Mouse (Mus musculus): ENCODE results near the gene Spaca7.
"Not testable (repeated sequence)": the region's sequence is repeated elsewhere in the genome, so short reads cannot be mapped to it uniquely, and the experiment has no call there.

The Spaca7 gene

DNA sequence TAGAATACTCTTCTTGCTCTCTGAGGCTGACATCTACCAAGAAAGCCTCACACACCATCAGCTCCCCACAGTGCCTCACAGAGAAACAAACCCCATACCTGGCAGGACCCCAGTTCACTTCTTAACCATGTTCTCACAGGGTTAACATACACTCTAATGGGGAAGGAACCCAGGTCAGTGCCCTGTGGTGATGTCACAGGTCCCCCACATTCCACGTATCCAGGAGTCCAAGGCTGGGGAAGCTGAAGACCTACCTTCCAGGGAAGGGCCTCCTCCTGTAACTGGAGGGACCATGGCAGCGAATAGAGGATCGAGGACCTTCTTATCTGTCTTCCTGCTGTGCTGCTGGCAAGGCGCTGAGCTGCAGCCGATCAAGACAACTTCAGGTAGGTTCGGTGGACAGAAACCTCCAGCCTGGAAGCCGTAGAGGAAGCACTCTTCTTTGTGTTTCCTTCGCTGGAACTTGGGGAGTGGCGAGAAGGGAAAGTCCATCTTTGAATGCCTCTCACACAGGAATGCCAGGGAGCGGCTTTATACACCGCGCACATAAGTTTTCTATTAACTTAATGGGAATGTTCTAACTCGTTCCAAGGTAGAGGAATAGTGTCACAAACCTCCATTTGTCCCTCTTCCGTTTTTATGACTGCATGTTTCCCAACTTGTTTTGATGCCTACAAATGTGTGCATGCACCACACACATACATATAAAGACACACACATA is at the start of gene Spaca7:
Spaca7 (plus strand) TSS at position 216 of the 721 bp plus-strand sequence.
- DNase-seq (ENCODE audit: low spot score), result no peak

DNA sequence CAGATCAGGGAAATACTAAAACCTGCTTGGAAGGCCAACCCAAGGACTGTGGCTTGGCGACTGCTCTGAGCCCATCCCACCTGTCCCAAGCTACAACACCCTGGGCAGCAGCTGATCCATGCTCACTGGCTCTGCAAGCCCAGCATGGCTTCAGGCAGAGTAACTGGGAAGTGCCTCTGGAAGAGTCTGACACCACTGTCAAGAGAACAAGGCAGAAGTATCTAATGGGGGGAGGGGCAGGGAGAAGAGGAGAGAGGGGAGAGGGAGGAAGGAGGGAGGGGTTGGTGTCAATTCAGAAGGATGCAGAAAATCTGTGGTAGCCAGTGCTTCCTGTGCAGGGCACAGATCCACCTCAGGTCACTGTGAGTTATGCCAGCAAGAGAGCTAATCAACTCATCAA is 48.5 kb upstream of the Spaca7 start:
- DNase-seq (ENCODE audit: low spot score), result no peak

DNA sequence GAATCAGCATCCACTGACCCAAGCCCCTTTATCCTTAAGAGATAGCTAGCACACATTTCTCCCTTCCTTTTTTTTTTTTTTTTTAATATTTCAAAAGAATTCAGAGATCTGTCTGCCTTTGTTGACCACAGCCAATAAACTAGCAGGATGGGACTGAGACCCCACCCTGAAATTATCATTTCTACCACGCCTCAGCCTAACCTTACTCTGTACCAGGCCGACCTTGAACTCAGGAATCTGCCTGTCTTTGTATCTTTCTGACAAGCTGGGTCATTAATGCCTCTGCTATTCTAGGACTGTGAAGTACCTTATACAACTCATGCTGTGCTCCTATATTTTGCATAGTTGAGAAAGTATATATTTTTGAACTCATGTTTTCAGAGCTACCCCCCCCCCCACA is 44.2 kb upstream of the Spaca7 start:
- DNase-seq (ENCODE audit: low spot score), result no peak

DNA sequence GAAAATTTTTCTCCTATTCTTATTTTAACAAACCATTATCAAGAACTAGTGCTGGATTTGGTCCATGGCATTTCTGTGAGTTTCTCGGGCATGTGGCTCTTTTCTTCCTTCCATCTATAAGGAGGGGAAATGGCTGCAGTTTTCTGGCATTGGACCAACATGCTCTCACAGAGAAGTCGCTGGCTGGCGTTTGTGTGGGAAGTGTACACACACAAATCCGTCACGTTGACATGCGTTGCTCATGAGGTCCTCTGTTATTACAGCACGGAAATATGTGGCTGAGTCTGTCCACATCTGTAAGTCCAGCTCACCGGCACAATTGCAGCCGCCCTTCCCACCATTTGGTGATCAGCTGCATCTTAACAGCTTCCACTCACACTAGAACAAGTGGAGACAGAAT is 37.2 kb upstream of the Spaca7 start:
- DNase-seq (ENCODE audit: low spot score), result no peak

DNA sequence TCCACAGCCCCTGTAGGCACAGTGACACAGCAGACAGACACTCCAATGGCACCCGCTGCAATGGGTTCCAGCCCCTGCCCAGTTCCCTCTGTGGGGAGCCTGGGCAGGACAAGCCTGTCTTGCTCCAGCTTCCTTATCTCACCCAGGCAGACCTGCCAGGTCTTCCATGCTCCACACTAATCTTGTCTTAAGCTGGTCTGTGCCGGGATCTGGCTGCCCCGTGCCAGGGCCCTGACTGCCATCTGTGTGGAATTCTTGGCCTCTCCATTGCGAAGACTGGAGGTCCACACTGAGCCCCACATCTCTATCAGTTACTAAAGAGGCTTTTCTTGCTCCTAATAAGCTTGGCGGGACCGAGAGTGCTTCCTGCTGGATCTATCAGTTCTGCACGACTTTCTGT is 36.5 kb upstream of the Spaca7 start:
- no peak for DNase-seq (ENCODE audit: low spot score)

DNA sequence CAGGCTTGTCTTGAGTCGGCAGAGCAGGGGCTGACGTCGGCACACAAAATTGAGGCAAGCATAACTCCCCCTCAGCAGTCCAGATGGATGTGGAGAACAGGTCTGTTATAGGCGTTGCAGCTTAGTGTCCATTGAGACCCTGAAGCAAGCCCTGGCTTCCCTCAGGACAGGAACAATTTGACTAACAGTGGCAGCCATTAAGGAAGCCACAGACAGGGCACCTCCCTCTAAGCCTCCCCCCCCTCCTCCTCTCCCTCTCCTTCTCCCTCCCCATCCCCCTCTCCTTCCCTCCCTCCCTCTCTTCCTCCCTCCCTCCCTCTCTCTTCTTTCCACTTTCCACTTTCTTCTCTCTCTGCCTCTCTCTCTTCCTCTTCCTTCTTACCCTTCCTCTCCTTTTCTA is 27.6 kb upstream of the Spaca7 start:
- no peak for DNase-seq (ENCODE audit: low spot score)

DNA sequence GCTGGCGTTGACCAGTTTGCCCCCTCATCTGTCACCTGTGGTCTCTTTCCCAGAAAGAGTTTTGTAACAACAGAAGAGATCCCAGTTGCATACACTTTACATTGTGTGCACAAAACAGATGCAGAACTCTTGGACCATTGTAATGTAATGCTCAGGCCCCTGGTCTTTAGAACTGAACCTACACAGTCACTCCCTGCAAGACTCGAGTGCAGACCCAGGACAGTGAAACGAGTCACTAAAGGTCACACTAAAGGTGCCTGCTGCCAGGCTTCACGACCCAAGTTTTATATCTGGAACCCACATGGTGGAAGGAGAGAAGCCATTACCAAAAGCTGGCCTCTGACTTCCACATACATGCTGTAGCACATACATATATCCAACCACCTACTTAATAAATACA is 27.2 kb upstream of the Spaca7 start:
- DNase-seq (ENCODE audit: low spot score), result no peak

DNA sequence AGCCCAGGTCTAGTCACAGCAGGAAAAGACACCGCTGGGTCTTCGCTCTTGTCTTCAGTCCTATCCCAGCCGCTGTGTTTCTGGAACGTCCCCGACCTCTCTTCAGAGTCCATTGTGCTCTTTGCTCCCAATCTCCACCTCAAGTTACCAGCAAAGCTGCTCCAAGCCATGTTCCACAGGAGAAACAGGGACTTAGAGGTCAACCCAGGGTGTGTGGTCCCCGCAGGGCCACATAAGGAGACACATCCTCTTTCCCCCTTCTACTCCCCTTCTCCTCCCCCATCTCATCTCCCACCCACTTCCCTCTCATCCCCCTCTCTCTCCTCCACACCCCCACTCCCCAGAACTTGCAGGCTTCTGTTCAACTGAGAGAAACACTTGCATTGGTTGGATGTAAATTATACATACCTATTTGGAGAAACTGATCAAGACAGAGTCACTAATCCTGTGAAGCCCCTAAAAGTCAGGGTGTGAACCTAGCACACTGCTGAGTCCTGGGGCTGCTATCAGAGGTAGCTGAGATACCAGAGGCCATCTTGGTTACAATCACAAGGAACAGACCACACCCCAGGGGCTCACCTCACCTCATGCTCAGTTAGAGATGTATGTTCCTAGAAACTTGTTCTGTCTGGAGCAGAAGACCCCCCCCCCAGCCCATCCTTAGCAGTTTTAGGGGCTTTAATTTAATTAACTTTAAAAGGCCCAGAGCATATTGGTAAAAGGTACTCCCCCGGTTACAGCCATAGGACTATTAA is 25.2 kb upstream of the Spaca7 start:
- no peak for DNase-seq (ENCODE audit: low spot score)

DNA sequence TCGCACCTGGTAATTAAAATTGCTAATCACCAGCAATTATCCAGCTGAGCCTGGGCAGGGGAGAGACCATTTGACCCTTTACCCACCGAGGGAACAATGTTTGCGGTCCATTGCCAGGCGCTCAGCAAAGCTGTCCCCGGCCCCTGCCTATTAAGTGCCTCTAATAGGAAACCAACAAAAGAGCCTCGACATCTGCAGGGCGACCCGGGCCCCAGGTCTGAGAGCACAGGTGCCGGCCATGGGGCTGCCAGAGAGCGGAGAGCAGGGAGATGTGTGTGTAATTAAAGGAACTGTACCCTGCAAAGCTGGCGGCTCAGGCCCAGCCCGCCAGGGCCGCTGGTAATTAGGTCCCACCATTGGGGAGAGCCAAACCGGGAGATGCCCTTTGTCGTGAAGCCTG is 24.6 kb upstream of the Spaca7 start:
- DNase-seq (ENCODE audit: low spot score), result no peak

DNA sequence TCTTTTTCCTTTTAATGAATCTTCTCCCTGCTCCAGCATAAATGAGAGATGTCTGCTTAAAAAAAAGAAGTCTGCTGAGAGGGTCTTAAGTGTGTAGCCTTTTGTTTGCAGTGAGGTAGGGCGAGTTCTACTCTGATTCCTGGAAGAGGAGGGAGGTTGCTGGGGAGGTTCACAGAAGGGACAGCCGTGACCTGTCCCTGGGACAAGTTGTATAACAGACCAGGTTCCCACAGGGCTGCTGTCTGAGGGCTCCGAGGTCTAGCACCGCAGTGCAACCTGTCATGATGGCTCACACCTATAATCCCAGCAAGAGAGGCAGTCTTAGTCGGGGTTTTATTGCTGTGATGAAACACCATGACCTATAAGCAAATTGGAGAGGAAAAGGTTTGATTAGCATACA is 24.1 kb upstream of the Spaca7 start:
- no peak for DNase-seq (ENCODE audit: low spot score)

DNA sequence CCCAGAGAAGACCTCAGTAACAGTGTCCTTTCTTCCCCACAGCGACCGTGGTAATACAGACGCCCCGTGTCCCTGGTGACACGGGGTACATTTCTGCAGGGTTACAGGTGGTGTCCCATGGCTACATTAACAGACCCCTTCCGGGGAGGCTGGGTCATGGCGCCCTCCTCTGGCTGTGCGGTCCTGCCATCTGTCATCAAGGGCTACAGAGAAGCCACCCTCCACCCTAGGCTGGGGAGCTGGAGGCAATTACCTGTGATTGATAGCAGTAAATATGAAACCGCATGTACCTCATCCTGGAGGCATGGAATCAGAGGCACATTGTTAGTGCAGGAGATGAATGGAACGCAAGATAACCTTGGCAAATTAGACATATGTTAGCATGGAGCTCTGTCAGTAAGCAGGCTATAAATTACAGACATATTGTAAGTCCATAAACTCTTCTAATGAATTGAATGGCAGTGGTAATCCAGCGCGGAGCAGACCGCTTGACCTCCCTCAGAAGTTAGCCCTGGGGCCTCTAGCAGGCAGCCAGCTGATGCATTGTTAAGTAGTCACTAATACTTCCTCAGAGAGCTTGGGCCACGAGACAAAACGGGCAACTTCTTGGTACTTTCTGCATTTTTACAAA is 17.2 kb upstream of the Spaca7 start:
- no peak for DNase-seq (ENCODE audit: low spot score)

DNA sequence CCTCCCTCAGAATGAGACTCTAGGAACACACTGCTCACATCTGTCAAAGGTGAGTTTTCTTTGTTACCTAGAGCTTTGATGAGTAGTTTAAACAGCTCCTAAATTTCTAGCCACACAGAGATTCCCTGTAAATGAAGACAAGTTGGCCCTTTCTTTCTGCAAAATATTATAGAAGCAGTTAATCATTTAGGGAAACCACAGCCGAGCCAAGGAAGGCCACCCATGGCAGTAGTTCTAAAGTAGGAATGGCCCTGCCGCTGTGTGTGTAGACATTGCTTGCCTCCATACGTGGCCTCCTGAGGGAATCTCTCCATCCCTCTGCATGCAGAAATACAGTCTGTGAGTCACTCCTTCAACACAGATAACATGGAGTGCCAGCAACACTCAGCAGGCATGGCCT is 14.0 kb upstream of the Spaca7 start:
- no peak for DNase-seq (ENCODE audit: low spot score)

DNA sequence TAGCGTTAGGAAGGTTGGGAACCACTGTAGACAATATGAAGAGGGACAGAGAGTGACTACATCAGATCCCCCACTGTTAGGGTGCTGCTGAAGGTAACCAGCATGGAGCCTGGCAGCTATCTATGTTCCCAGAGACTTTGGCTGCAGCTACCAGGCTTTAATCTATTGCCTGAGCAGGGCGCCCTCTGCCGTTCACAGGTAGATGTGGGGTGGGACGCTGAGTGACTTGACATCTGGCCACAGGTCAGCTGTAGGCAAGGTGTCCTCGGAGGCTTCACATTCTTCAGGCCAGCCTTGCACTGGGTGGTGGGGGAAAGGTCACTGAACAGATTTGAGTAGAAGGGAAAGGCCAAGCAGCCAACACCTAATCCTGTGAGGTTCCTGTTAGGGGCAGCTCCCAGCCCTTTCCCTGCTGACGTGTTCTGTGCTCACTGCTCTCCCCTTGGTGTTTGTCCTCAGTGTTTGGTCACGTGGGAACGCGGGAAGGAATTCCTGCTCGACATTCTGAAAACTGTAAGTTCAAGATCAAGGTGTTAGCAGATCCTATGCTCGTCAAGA is 11.3 kb upstream of the Spaca7 start:
- DNase-seq (ENCODE audit: low spot score), result peak; percentile 41

DNA sequence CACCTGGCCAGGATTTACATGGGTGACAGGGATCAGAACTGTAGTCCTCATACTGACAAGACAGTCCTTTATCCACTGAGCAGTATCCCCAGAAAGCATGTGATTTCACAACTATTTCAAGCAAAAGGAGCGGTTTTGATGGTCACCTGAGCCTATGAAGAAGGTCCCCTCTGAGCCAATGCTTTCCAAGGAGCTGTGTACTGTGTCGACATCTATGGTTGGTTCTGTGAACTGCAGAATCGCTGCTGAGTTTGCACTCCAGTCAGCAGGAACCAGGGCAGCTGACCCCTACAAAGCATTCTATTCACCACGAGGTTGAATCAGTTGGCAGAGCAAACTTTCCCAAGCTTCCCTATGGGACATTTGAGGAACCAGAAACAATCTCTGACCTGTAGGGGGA is 8.5 kb upstream of the Spaca7 start:
- DNase-seq (ENCODE audit: low spot score), result peak; percentile 22

DNA sequence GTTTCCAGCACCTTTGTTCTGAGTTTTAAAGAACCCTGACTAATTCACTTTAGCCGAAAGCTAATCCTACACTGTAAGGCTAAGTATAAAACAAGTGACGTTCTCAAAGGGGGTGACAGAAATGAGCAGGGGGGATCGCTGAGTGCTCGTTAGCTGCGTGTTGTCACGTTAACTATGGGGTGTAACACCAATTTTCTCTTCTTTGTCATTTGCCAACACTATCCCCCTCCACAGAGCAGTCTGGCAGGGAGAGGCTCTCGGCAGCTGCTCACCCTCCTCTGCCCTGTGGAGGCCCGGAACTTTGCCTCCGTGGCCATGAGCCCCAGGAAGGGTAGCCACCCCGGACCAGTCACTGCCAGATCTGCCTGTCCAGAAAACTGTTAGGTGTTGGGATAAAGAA is 7.3 kb upstream of the Spaca7 start:
- no peak for DNase-seq (ENCODE audit: low spot score)

DNA sequence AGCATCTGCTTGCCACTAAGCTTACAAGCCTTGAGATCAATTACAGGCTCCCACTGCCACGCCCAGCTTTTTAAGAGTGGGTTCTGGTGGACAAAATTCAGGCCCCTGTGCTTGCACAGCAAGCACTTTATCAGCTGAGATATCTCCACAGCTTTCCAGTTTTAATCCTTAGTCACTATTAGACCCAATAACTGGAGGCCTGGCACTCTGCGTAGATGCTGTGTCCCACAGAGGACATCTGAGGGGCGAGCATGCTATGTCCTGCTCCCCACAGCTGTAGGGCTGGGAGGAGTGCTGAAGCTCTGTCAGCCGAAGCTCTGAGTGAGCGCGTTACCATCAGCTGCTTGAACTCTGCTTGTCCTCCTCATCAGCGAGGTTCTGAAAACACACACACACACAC is 6.3 kb upstream of the Spaca7 start:
- no peak for DNase-seq (ENCODE audit: low spot score)

DNA sequence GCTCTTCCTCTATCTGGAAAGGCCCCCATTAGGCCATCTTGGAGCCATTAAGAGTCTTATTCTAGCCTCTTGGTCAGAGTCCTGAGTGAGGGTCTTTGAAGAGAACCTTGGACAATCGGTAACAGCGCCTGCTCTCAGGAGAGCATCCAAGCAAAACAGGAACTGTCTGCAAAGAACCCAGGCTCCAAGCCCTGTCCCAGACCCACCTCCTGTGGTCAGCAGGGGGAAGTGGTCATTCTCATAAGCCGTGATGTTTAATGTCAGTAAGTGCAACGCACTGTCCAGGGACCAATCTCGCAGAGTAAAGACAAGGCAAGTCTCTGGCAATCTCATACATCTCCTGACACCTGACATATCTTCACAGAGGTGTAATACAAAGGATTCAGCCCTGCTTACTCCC is 3.2 kb downstream of the Spaca7 start:
- no peak for DNase-seq (ENCODE audit: low spot score)

DNA sequence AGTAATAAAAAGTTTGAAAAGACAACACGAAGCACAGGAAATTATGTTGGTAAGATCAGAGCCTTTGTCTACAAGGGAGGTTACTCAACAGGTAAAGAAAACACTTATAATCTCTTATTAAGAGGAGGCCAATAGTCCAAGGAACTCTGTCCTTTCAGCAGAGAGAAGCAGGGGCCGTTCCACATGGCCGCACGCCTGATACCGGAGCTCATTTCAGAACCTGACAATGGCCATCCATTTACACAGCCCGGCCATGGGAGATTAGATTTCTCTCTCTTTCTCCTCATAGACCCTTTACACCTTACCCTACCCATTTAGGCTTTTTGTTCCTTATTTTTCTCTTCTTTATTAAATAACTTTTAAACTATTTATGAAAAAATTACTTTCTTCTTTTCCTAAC is 3.9 kb downstream of the Spaca7 start:
- DNase-seq (ENCODE audit: low spot score), result no peak

DNA sequence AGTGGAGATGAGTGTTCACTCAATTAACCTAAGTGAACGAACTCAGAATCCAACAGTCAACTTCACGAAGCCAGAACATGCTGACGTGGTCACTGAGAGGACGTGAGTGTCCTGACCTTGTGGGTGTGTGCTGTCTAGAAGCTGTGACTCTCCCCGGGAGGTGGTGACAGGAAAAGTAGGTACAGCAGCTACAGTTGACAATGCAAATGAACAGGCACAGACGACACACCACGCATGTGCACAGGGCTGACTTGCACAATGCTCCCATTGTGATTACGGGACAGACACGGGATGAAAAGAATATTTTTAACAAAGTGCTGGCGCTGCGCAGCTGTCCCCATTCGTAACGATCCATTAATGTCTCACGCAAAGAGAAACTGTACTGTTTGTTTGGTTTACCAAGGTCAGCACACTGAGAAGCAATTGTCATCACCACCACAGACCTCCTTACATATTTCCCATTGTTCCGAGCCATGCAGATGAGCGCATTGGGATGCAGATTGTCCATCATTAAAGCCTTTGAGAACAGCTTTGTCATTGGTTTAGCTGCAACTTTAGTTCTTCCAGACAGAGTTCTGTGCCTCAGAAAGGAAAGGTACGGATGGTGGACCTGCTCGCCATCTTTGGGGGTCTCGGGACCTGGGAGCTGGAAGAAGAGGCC is 6.6 kb downstream of the Spaca7 start:
- DNase-seq (ENCODE audit: low spot score), result not testable (repeated sequence)

DNA sequence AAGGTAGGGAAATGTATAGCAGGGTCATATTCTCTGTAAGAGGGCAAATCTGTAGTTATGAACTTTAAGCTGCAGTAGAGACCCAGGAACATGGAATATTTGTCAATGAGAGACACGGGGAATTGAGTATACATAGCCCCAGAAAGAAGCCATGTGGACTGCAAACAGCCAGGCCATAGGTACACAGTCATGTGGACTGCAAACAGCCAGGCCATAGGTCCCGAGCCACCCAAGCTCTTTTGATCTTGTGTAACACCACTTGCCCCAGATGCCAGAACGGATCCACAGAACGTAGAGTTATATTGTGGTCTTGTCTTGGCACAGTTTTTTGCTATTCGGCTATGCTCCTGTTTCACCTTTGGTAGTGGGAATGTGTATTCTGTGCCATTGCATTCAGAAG is 11.0 kb downstream of the Spaca7 start:
- DNase-seq (ENCODE audit: low spot score), result no peak

DNA sequence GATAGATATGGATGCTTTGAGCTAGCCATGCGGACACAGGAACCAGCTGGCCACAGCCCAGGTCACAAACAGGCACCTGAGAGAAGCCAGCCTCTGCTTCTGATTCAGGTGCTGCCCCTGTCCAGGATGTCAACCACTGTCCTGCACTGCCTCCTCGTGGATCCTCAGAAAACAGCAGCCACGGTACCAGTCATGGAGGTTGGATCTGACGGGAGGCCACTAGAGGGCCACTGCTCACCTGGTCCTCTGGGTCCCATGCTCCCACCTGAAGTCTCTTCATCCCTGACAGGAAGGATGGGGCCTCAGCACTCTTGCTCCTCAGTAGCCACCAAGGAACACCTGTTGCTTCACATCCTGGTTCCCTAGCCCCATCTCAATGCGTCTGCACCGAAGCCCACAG is 34.4 kb downstream of the Spaca7 start:
- DNase-seq (ENCODE audit: low spot score), result peak; percentile 66

DNA sequence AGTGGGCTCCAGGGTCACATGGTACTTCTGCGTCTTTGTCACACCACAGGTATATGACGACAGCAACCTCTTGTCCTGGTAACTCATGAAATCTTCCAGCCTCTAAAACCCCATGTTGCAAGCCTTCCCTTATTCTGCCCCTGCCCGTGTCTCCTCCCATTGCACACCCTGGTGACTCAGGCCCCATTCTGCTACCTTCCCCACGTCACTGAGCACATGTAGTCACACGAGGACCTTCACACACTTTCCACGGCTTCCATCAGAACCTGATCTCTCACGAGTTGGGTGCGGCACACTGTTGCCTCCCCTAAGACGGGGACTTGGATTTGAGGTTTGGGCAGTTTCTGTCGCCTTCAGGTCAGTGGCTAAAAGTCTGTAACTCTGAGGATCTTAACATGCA is 36.0 kb downstream of the Spaca7 start:
- no peak for DNase-seq (ENCODE audit: low spot score)

All from left cerebral cortex, adult 11 months (tissue).